Mouse (Mus musculus): ENCODE measurements around the gene Tepsin. TPM values are rescaled to one million over a fixed set of nuclear protein-coding genes. Genes with fewer than 3 reads are reported as not detected.

Gene Tepsin
- total RNA-seq (2014; rRNA removed) (30.6 and 31.6 TPM in 2 replicates), polyA plus RNA-seq (2015; fragmentation: Nextera tagmentation; extraction: Ambion mirVana) (13.8 and 14.8 TPM in 2 replicates)

DNA sequence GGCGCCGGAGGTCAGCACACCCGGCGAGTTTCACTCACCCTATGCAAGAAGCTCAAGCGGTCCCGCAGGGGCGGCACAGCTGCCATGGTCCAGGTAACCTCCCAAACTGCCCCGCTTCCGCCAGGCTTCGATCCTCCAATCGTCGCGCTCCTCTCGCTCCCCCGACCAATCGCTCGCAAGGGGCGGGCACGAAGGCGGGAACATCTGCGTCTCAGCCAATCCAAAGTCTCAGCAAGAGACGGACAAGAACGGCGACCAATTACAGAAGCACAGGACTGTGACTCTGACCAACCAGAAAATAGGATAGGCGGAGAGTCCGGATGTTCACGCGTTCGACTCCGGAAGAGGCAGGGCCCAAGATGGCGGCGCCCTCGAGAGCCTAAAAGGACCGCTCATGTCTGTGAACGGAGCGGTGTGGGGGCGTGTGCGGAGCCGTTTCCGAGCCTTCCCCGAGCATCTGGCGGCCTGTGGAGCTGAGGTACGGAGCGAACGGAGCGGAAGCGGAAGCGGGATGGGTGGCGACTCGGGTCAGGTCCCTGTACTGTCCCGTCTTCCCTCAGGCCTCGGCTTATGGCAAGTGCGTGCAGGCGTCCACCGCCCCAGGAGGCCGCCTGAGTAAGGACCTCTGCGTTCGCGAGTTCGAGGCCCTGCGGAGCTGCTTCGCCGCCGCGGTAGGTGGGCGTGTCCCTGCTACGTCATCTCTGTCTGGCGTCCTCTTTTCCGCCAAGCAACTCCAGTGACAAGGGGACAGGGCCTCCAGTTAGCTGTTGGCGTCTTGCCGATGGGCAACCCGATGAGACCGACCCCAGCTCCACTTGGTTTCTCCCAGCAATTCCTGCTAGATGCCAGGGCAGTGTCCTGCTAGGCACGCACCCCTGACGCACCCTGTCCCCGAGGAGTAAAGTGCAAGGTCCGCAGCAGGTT lies at the start of gene Tepsin, which contains the start of gene Ndufaf8:
Gene Tepsin, minus strand, starts transcription at position 144 of the 924 bp plus-strand sequence.
Gene Ndufaf8, plus strand, starts transcription at position 341 of the 924 bp plus-strand sequence.
- Histone ChIP-seq H3K4me2 (ENCODE audit: low read depth, low read length) (peak within 1 kb of the TSS; percentile 92), H3K4me3 (ENCODE audit: low read length) (peak within 1 kb of the TSS; percentile 79), H3K9ac (replicated peaks; ENCODE audit: low read length) (peak within 1 kb of the TSS; percentile 62), H3K4me1 (ENCODE audit: insufficient read depth, low read length) (peaks cover 12% of the 10 kb centered on the region; the same call in 1 of the 2 replicates), H3K27me3 (ENCODE audit: insufficient read depth, low read length) (no peaks in the 10 kb centered on the region), H3K27ac (peak within 1 kb of the TSS; percentile 90), H3K36me3 (ENCODE audit: insufficient read depth, low read length) (peaks cover 7% of the 10 kb centered on the region; the same call in 1 of the 2 replicates), H3K9me3 (ENCODE audit: low read length) (no peaks in the 10 kb centered on the region)
- DNase-seq (ENCODE audit: low spot score) (peak; percentile 97), ATAC-seq (peak; percentile 97)
- under 1% methylated on average over 76 of the region's 77 CpGs for WGBS
- peak; percentile 23 for TF ChIP-seq CTCF (IDR thresholded peaks at IDR 0.05; ENCODE audit: low read depth)

- Histone ChIP-seq H3K36me3 (ENCODE audit: insufficient read depth, low read length) (no peaks in the 10 kb centered on the region), H3K27me3 (ENCODE audit: insufficient read depth, low read length) (no peaks in the 10 kb centered on the region), H3K9me3 (ENCODE audit: low read length) (no peaks in the 10 kb centered on the region), H3K9ac (replicated peaks; ENCODE audit: low read length) (no peak overlapping the region), H3K4me3 (ENCODE audit: low read length) (no peak overlapping the region), H3K4me2 (ENCODE audit: low read depth, low read length) (no peak overlapping the region), H3K27ac (no peak overlapping the region), H3K4me1 (ENCODE audit: insufficient read depth, low read length) (peaks cover 4% of the 10 kb centered on the region; the same call in 1 of the 2 replicates)
- ATAC-seq (no peak), DNase-seq (ENCODE audit: low spot score) (no peak)
- WGBS, result 73% methylated on average over 13 of the region's 13 CpGs
- no peak for TF ChIP-seq CTCF (IDR thresholded peaks at IDR 0.05; ENCODE audit: low read depth)
These were observed 45.4 kb upstream of the Tepsin start for GRCm38 (mm10) chr11:120143708-120144497.

GRCm38 (mm10) chr11:120142601-120143051 lies 44.1 kb upstream of the Tepsin start:
- peak overlapping the region; percentile 45; the same call in 1 of the 2 replicates for H3K27ac ChIP-seq
- WGBS, result 66% methylated on average over 3 of the region's 3 CpGs

DNA sequence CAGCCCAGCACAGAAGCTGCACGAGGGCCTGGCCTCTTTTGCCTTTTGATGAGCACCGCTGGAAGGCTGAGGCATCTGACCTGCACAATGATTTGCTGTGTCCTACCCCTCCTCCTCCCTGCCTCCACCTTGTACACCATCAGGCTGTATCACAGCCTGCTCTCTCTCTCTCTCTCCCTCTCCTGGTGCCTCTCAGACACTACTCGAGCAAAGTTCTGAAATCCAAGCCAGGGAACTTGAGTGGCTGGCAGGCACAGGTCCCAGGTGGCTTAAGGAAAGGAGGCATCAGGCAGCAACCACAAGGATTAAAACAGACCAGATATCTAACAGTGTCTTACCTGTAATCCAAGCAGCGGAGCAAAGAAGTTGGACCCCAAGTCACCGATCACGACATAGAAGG lies 41.7 kb upstream of the Tepsin start:
- Histone ChIP-seq H3K36me3 (ENCODE audit: insufficient read depth, low read length) (no peaks in the 10 kb centered on the region), H3K27me3 (ENCODE audit: insufficient read depth, low read length) (no peaks in the 10 kb centered on the region), H3K9me3 (ENCODE audit: low read length) (no peaks in the 10 kb centered on the region), H3K27ac (no peak overlapping the region), H3K4me1 (ENCODE audit: insufficient read depth, low read length) (peaks cover 7% of the 10 kb centered on the region), H3K4me2 (ENCODE audit: low read depth, low read length) (no peak overlapping the region), H3K4me3 (ENCODE audit: low read length) (no peak overlapping the region), H3K9ac (replicated peaks; ENCODE audit: low read length) (no peak overlapping the region)
- 66% methylated on average over 6 of the region's 6 CpGs for WGBS
- TF ChIP-seq CTCF (IDR thresholded peaks at IDR 0.05; ENCODE audit: low read depth), result 0 out of 2 replicates have a peak, but pooled peaks have one; percentile 17
- ATAC-seq (no peak), DNase-seq (ENCODE audit: low spot score) (no peak)

More at GRCm38 (mm10) chr11:120142601-120143051, 44.1 kb upstream of the Tepsin start:
- H3K9ac ChIP-seq (replicated peaks; ENCODE audit: low read length), result no peak overlapping the region
- peak; percentile 46 for TF ChIP-seq CTCF (IDR thresholded peaks at IDR 0.05; ENCODE audit: low read depth)
- no peaks in the 10 kb centered on the region for H3K27me3 ChIP-seq (ENCODE audit: insufficient read depth, low read length)
- peak; percentile 74; the same call in 1 of the 2 replicates for ATAC-seq
- H3K4me3 ChIP-seq (ENCODE audit: low read length), result no peak overlapping the region
- DNase-seq (ENCODE audit: low spot score), result peak; percentile 56
- H3K4me2 ChIP-seq (ENCODE audit: low read depth, low read length), result no peak overlapping the region
- H3K9me3 ChIP-seq (ENCODE audit: low read length), result no peaks in the 10 kb centered on the region
- H3K4me1 ChIP-seq (ENCODE audit: insufficient read depth, low read length), result peaks cover 4% of the 10 kb centered on the region; the same call in 1 of the 2 replicates
- H3K36me3 ChIP-seq (ENCODE audit: insufficient read depth, low read length), result no peaks in the 10 kb centered on the region

- Histone ChIP-seq H3K27me3 (ENCODE audit: insufficient read depth, low read length) (no peaks in the 10 kb centered on the region), H3K4me2 (ENCODE audit: low read depth, low read length) (no peak overlapping the region), H3K36me3 (ENCODE audit: insufficient read depth, low read length) (no peaks in the 10 kb centered on the region; the same call in 1 of the 2 replicates), H3K4me1 (ENCODE audit: insufficient read depth, low read length) (peaks cover 7% of the 10 kb centered on the region), H3K9ac (replicated peaks; ENCODE audit: low read length) (no peak overlapping the region), H3K9me3 (ENCODE audit: low read length) (no peaks in the 10 kb centered on the region), H3K27ac (no peak overlapping the region), H3K4me3 (ENCODE audit: low read length) (no peak overlapping the region)
- WGBS, result 90% methylated on average over 10 of the region's 10 CpGs
- TF ChIP-seq CTCF (IDR thresholded peaks at IDR 0.05; ENCODE audit: low read depth), result no peak
- no peak for DNase-seq (ENCODE audit: low spot score)
- ATAC-seq, result no peak
These were observed 40.8 kb upstream of the Tepsin start for GRCm38 (mm10) chr11:120139309-120139731.

DNA sequence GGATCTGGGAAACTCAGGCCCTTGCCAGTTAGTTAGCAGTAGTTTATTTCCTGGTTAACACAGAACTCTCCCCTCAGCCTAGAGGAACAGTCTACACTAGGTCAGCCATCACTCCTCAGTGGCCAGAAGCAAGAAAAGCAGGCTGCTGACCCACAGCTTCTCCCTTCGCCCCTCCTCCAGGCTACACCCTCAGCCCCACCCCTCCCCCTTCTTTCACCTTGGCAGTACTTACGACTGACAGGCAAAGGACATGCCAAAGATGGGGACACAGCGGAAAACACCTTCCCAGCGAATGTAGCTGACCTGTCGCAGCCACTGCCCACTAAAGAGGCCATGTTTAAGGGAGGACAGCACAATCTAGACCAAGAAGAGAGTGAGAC lies 39.1 kb upstream of the Tepsin start:
- H3K4me3 ChIP-seq (ENCODE audit: low read length), result no peak overlapping the region
- ATAC-seq (no peak), DNase-seq (ENCODE audit: low spot score) (no peak)
- H3K4me2 ChIP-seq (ENCODE audit: low read depth, low read length), result no peak overlapping the region
- TF ChIP-seq CTCF (IDR thresholded peaks at IDR 0.05; ENCODE audit: low read depth), result no peak
- H3K4me1 ChIP-seq (ENCODE audit: insufficient read depth, low read length), result peaks cover 3% of the 10 kb centered on the region; the same call in 1 of the 2 replicates
- no peaks in the 10 kb centered on the region for H3K9me3 ChIP-seq (ENCODE audit: low read length)
- H3K36me3 ChIP-seq (ENCODE audit: insufficient read depth, low read length), result peaks cover 2% of the 10 kb centered on the region; the same call in 1 of the 2 replicates
- H3K27ac ChIP-seq, result no peak overlapping the region
- no peak overlapping the region for H3K9ac ChIP-seq (replicated peaks; ENCODE audit: low read length)
- H3K27me3 ChIP-seq (ENCODE audit: insufficient read depth, low read length), result no peaks in the 10 kb centered on the region
- 59% methylated on average over 5 of the region's 5 CpGs for whole genome bisulfite sequencing

Data from hindbrain, postnatal 0 days (tissue).